Mouse (Mus musculus): ENCODE measurements around the gene Gm5901. TPM values are rescaled to one million over a fixed set of nuclear protein-coding genes. Genes with fewer than 3 reads are reported as not detected.

The Gm5901 gene
- not detected for polyA plus RNA-seq (2015; fragmentation: Illumina TruSeq; extraction: RNeasy Lipid Tissue Mini Kit (QIAGEN cat#74804); ENCODE audit: low read depth, low replicate concordance)

DNA sequence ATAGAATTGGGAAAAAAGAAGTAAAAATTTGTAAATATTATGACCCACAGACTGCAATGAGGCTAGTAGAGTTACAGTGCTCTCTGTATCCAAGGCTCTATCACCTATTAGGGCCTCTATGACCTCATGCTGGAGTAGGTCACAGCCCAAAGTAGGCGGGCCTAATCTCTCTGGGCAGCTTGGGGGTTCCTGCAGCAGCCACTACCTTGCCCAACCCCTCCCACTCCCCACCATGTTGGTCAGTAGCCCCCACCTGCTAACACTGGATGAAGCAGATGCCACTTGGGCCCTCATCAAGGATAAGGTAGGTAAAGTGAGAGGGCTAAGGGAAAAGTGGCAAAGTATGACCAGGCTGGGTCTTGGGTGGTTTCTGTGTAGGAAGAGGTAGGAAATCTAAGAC, at the start of gene Gm5901:
TSS of gene Gm5901 (plus strand) at position 173 of the 400 bp plus-strand sequence.

DNA sequence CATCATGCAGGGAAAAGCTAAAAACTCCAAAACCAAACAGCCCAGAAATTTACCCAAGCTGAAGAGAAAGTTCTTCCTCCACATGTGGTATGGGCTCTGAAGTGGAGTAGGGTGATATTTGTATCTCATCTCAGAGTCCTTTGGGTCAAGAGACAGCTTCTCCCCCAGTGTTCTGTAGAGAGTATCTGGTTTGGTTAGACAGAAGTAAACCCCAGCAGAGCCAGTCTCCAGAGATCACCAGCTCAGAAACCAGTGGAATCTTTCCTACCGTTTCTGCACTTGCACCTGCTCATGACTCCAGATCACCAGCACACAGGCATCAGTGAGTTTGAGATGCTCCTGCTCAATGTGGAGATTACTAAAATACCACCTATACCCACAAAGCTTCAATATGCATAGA, 40.8 kb upstream of the Gm5901 start, which contains the start of gene Olfr690:
TSS of gene Olfr690 (minus strand) at position 101 of the 400 bp plus-strand sequence.

DNA sequence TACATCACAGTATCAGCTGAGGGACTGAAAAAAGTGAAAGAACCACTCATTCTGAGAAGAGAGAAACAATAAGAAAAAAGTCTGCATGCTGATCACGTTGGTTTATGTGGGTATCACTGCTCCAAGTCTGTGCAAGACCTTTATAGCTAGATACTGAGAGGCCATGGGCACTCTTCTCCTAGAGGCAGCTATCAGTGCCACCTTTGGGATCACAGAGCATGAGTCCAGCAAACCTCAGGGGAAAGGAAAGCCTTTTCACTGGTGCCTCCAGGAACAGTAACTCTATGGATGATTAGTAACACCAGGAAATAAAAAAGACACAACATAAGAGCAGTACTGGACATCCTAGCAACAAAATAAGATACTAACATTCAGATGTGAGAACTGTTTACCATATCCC, 32.7 kb upstream of the Gm5901 start, which contains the start of gene Olfr691:
TSS of gene Olfr691 (minus strand) at position 101 of the 400 bp plus-strand sequence.

DNA sequence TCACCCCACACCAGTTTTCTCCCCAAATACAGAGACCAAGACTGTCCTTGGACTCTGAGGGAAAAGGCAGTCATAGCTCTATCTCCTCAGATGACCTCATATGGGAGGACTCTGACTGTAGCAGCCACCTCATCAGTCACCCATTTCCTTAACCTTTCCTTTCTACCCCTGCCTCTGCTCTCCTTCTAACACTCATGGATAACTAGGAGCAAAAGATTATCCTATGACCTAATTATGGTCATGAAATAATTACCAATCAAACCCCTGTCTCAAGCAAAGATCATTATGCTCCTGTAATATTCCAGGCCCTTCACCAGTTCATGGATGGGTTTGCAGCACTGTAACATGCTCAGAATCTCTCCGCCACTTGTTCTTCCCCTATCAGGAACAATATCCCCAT, 6.9 kb upstream of the Gm5901 start, which contains the start of gene Olfr692:
TSS of gene Olfr692 (plus strand) at position 301 of the 400 bp plus-strand sequence.

DNA sequence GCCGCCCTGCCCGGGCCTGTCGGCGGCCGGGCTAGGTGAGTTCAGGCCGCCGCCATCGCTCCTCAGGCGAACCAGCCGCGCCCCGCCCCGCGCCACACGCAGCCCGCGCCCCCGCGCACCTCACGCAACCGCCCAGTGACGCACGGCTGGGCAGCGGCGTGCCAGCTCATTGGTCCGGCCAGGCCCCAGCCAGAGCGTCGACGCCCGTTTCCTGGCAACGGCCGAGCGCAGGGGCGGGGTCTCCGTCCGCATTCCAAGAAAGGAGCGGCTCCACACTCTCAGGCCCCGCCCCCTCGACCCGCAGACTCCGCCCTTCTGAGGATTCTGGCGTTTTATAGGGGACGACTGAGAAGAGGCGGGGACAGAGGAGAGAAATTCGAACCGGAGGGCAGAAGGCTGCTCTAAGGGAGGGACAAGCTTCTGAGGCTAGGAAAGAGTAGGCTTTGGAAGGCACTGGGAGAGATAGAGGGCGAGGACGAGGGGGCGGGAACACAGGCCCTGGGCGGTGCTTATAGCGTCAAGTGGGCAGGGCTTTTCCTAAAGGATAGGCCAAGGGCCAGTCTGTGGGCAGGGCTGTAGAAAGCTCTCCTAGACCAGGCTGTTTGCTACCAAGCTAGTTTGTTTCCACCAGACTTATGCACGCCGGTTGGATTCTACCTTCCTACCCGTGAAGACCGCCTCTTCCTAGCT, 25.2 kb downstream of the Gm5901 start, which contains the start of gene Fam160a2:
TSS of gene Fam160a2 (minus strand) at position 120 of the 690 bp plus-strand sequence.

DNA sequence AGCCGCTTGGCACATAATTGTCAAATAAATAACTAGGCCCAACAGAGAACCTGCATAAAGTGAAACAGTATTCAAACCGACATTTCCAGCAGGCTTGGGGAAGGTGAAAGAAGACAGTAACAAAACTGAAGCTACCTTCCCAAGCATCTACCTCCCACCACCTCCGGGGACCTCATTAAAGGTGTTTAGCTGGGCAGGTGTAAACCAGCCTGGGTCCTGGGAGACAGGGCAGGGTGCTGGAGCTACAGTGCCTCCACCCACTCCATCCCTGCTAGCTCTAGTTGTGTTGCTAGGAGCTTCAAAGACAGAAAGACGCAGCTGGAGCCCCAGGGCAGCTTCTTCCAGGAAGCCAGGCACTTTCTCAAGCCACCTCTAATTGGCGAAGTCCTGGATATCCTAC, 29.4 kb downstream of the Gm5901 start, which contains the start of gene Cnga4:
TSS of gene Cnga4 (plus strand) at position 301 of the 400 bp plus-strand sequence.

DNA sequence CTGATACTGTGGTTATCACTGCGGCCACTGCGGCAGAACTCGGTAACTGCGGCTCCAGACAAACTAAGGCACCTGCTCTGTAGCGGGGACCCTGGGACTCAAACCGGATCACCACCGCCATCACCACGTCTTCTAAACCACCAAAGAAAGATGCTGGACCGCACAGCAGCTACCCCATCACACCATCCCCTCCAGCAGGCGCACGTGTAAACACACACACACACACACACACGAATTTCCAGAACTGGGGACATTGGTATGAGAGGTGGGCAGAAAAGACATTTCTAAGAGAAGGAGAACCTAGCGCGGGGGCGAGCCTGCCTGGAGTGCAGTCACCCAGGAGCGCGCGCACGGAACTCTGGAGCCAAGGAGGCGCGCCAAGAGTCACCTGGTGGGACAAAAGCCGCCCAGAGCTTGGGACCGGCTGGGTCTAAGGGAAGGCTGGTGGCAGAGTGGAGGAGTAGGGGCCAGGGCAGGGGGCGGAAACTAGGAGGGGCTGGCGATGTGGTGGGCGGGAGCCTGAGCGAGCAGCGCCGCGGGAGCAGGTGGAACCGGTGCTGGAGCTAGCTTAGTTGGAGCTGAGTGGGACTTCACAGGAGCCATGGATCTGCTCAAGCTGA, 50.7 kb downstream of the Gm5901 start, which contains the start of gene Cckbr:
TSS of gene Cckbr (plus strand) at position 308 of the 620 bp plus-strand sequence.

Other genes with a start within 250 kb of the Gm5901 start
- gene Olfr683, start 228.0 kb upstream of the Gm5901 start, polyA plus RNA-seq (2015; fragmentation: Illumina TruSeq; extraction: RNeasy Lipid Tissue Mini Kit (QIAGEN cat#74804); ENCODE audit: low read depth, low replicate concordance), result not detected
- gene Olfr684, start 211.4 kb upstream of the Gm5901 start, polyA plus RNA-seq (2015; fragmentation: Illumina TruSeq; extraction: RNeasy Lipid Tissue Mini Kit (QIAGEN cat#74804); ENCODE audit: low read depth, low replicate concordance), result not detected
- gene Olfr685, start 189.0 kb upstream of the Gm5901 start, polyA plus RNA-seq (2015; fragmentation: Illumina TruSeq; extraction: RNeasy Lipid Tissue Mini Kit (QIAGEN cat#74804); ENCODE audit: low read depth, low replicate concordance), result not detected
- gene Olfr686, start 167.6 kb upstream of the Gm5901 start, polyA plus RNA-seq (2015; fragmentation: Illumina TruSeq; extraction: RNeasy Lipid Tissue Mini Kit (QIAGEN cat#74804); ENCODE audit: low read depth, low replicate concordance), result not detected
- gene Olfr688, start 86.9 kb upstream of the Gm5901 start, polyA plus RNA-seq (2015; fragmentation: Illumina TruSeq; extraction: RNeasy Lipid Tissue Mini Kit (QIAGEN cat#74804); ENCODE audit: low read depth, low replicate concordance), result not detected
- not detected for gene Olfr689, start 63.9 kb upstream of the Gm5901 start, polyA plus RNA-seq (2015; fragmentation: Illumina TruSeq; extraction: RNeasy Lipid Tissue Mini Kit (QIAGEN cat#74804); ENCODE audit: low read depth, low replicate concordance)
- not detected for gene Olfr690, start 40.9 kb upstream of the Gm5901 start, polyA plus RNA-seq (2015; fragmentation: Illumina TruSeq; extraction: RNeasy Lipid Tissue Mini Kit (QIAGEN cat#74804); ENCODE audit: low read depth, low replicate concordance)
- not detected for gene Olfr691, start 32.8 kb upstream of the Gm5901 start, polyA plus RNA-seq (2015; fragmentation: Illumina TruSeq; extraction: RNeasy Lipid Tissue Mini Kit (QIAGEN cat#74804); ENCODE audit: low read depth, low replicate concordance)
- not detected for gene Olfr692, start 6.8 kb upstream of the Gm5901 start, polyA plus RNA-seq (2015; fragmentation: Illumina TruSeq; extraction: RNeasy Lipid Tissue Mini Kit (QIAGEN cat#74804); ENCODE audit: low read depth, low replicate concordance)
- gene Fam160a2, start 25.0 kb downstream of the Gm5901 start, polyA plus RNA-seq (2015; fragmentation: Illumina TruSeq; extraction: RNeasy Lipid Tissue Mini Kit (QIAGEN cat#74804); ENCODE audit: low read depth, low replicate concordance), result 27.9 TPM
- gene Cnga4, start 29.5 kb downstream of the Gm5901 start, polyA plus RNA-seq (2015; fragmentation: Illumina TruSeq; extraction: RNeasy Lipid Tissue Mini Kit (QIAGEN cat#74804); ENCODE audit: low read depth, low replicate concordance), result 1.3 TPM
- 40.7 TPM for gene Cckbr, start 50.7 kb downstream of the Gm5901 start, polyA plus RNA-seq (2015; fragmentation: Illumina TruSeq; extraction: RNeasy Lipid Tissue Mini Kit (QIAGEN cat#74804); ENCODE audit: low read depth, low replicate concordance)
- 23.3 TPM for gene Cavin3, start 107.3 kb downstream of the Gm5901 start, polyA plus RNA-seq (2015; fragmentation: Illumina TruSeq; extraction: RNeasy Lipid Tissue Mini Kit (QIAGEN cat#74804); ENCODE audit: low read depth, low replicate concordance)
- 102 TPM for gene Smpd1, start 179.3 kb downstream of the Gm5901 start, polyA plus RNA-seq (2015; fragmentation: Illumina TruSeq; extraction: RNeasy Lipid Tissue Mini Kit (QIAGEN cat#74804); ENCODE audit: low read depth, low replicate concordance)
- gene Apbb1, start 206.6 kb downstream of the Gm5901 start, polyA plus RNA-seq (2015; fragmentation: Illumina TruSeq; extraction: RNeasy Lipid Tissue Mini Kit (QIAGEN cat#74804); ENCODE audit: low read depth, low replicate concordance), result 448 TPM
- gene Hpx, start 225.1 kb downstream of the Gm5901 start, polyA plus RNA-seq (2015; fragmentation: Illumina TruSeq; extraction: RNeasy Lipid Tissue Mini Kit (QIAGEN cat#74804); ENCODE audit: low read depth, low replicate concordance), result 1.3 TPM

Data from brain, adult 10 weeks (tissue).